Mouse (Mus musculus) forebrain, embryonic 10.5 days (tissue): ENCODE measurements around the gene Sgk1. TPM values are rescaled to one million over a fixed set of nuclear protein-coding genes. Genes with fewer than 3 reads are reported as not detected.
A peak's percentile ranks its signal among the peaks of the same experiment; 100 is the strongest.

ENCODE experiments used
- DNase-seq: peaks from one replicate; pipeline ENCODE4 v3.0.0-alpha.2; 2017; ENCODE audit warnings: low spot score; ENCODE audit errors: extremely low spot score
- H3K27ac ChIP-seq: fragments of 300-500 bp; sonication (generic); 2 replicates; pipeline ENCODE4 v1.5.1; 2016; ENCODE audit warnings: mild to moderate bottlenecking
- H3K27me3 ChIP-seq: fragments of 300-500 bp; sonication (generic); 2 replicates; pipeline ENCODE4 v1.6.1; 2016; ENCODE audit warnings: mild to moderate bottlenecking; ENCODE audit not compliant: poor library complexity, severe bottlenecking
- H3K36me3 ChIP-seq: fragments of 300-500 bp; sonication (generic); replicated peaks from 2 replicates; pipeline ENCODE4 v1.6.1; 2016; ENCODE audit warnings: mild to moderate bottlenecking, moderate library complexity
- H3K4me1 ChIP-seq: fragments of 300-500 bp; sonication (generic); 2 replicates; pipeline ENCODE4 v1.6.1; 2016
- H3K4me3 ChIP-seq: fragments of 300-500 bp; sonication (generic); 2 replicates; pipeline ENCODE4 v1.5.1; 2016; ENCODE audit warnings: mild to moderate bottlenecking, moderate library complexity
- H3K9me3 ChIP-seq: fragments of 300-500 bp; sonication (generic); 2 replicates; pipeline ENCODE4 v1.6.1; 2016; ENCODE audit warnings: mild to moderate bottlenecking, moderate library complexity
- WGBS: fragments of 180-500 bp; shearing (Covaris S2); methylation state at CpG from one replicate; pipeline ENCODE4 v1.1.7; 2016; 5-methylcytosine and 5-hydroxymethylcytosine counted together
- polyA plus RNA-seq: library from polyadenylated mRNA; unstranded; fragments of >200 nt; fragmentation: Nextera tagmentation; extraction: Ambion mirVana; gene quantifications from 2 replicates; pipeline ENCODE4 v1.2.1, GENCODE M21; 2016

The Sgk1 gene
- polyA plus RNA-seq, 1 experiment from 2014 or later = 17.8 TPM

DNA sequence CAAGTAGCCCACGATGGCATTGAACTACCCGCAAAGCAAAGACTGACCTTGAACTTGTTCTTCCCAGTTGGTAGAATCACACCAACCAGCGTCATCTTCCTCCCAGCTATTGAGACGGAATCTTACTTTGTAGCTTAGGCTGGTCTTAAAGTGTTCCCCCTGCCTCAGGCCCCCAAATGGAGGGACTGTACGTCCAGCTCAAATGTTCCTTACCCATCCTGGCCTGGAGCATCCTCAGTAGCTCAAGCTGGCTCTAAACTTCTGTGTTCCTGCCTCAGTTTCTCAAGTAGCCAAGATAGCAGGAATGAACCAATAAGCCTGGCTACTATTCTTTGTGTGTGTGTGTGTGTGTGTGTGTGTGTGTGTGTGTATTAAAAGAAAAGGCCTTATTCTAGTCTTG, 45.0 kb downstream of the Sgk1 start:
- Histone ChIP-seq H3K27me3 (0 out of 2 replicates have a peak, but pooled peaks cover 4% of the 10 kb centered on the region), H3K27ac (no peak overlapping the region), H3K4me1 (peaks cover 22% of the 10 kb centered on the region), H3K9me3 (no peaks in the 10 kb centered on the region), H3K36me3 (no peaks in the 10 kb centered on the region), H3K4me3 (no peak overlapping the region)
- DNase-seq = no peak
- 90% methylated on average over 5 of the region's 5 CpGs for WGBS

GRCm38 (mm10) chr10:21930781-21931380, 48.9 kb downstream of the Sgk1 start:
- Histone ChIP-seq H3K4me1 (no peaks in the 10 kb centered on the region), H3K36me3 (no peaks in the 10 kb centered on the region), H3K9me3 (no peaks in the 10 kb centered on the region), H3K27ac (no peak overlapping the region), H3K4me3 (no peak overlapping the region), H3K27me3 (0 out of 2 replicates have a peak, but pooled peaks cover 3% of the 10 kb centered on the region)
- WGBS = 72% methylated on average over 10 of the region's 10 CpGs
- no peak for DNase-seq

- DNase-seq = no peak
- no peaks in the 10 kb centered on the region; the same call in 1 of the 2 replicates for H3K27me3 ChIP-seq
- H3K4me3 ChIP-seq = no peak overlapping the region
- 87% methylated on average over 3 of the region's 3 CpGs for WGBS
- peaks cover 14% of the 10 kb centered on the region for H3K4me1 ChIP-seq
- no peaks in the 10 kb centered on the region for H3K9me3 ChIP-seq
- H3K36me3 ChIP-seq = no peaks in the 10 kb centered on the region
- H3K27ac ChIP-seq = no peak overlapping the region
These were observed 50.8 kb downstream of the Sgk1 start for GRCm38 (mm10) chr10:21932791-21933190.

DNA sequence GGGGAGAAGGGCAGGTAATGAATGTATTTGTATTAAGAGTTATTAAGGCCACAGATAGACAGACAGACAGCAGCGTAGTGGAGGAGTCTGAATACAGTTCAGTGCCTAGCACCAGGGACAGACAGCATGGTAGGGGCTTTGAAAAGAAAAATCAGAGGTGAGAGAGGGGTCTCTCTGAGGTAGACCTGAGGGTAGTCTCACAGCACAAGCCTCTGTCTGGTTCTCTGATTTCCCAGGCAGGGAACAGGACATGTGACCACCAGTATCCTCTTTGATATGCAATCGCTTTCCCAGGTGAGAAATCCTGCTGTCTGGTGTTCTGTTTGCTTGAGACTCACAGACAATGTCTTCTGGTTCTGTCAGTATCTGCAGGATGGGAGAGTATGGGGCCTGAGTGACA, 52.8 kb downstream of the Sgk1 start:
- Histone ChIP-seq H3K4me3 (no peak overlapping the region), H3K27ac (no peak overlapping the region), H3K9me3 (no peaks in the 10 kb centered on the region), H3K4me1 (peaks cover 14% of the 10 kb centered on the region), H3K36me3 (no peaks in the 10 kb centered on the region), H3K27me3 (no peaks in the 10 kb centered on the region; the same call in 1 of the 2 replicates)
- no peak for DNase-seq
- WGBS = 81% methylated on average over 2 of the region's 2 CpGs

DNA sequence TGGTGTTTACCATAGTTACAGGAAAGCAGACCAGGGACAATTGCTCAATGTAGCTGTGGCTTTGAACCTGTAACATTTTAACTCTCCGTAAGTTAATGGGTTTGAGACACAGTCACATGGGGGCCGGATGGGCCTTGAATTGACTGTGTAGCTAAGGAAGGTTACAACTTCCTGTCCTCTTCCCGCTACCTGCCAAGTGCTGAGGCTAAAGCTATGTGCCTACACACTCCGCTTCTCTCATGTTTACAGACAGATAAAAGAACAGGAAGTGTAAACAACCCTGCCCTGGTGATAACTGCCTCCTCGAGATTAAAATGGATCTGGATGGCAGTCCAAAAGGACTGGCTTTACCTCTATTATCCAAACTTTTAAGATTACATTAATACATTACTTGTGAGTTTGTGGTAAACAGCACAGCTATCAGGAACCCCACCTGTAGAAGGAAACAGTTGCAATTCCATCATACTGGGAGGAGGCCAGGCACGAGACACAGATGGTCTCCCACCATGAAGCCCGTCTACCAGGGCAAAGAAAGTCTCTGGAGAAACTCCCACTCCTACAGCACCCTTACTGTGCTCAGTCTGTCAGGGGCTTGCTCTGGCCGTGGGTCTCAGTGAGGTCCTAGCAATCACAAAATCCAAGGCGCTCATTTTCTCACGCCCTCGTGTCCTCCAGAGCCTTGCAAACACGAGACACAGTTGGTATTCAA, 54.7 kb downstream of the Sgk1 start:
- 52% methylated on average over 12 of the region's 12 CpGs for WGBS
- H3K27ac ChIP-seq = peak overlapping the region; percentile 72
- no peaks in the 10 kb centered on the region; the same call in 1 of the 2 replicates for H3K27me3 ChIP-seq

GRCm38 (mm10) chr10:21937222-21937605, 55.2 kb downstream of the Sgk1 start:
- 12% methylated on average over 9 of the region's 9 CpGs for WGBS
- H3K4me1 ChIP-seq = peaks cover 14% of the 10 kb centered on the region
- H3K4me3 ChIP-seq = peak overlapping the region; percentile 18
- peak; percentile 44 for DNase-seq
- H3K27me3 ChIP-seq = no peaks in the 10 kb centered on the region; the same call in 1 of the 2 replicates
- H3K27ac ChIP-seq = peak overlapping the region; percentile 72; the same call in 1 of the 2 replicates
- no peaks in the 10 kb centered on the region for H3K36me3 ChIP-seq
- no peaks in the 10 kb centered on the region for H3K9me3 ChIP-seq

More for the DNA sequence above, 54.7 kb downstream of the Sgk1 start:
- no peaks in the 10 kb centered on the region for H3K9me3 ChIP-seq
- DNase-seq = no peak
- peaks cover 14% of the 10 kb centered on the region for H3K4me1 ChIP-seq
- no peaks in the 10 kb centered on the region for H3K36me3 ChIP-seq
- H3K4me3 ChIP-seq = peak overlapping the region; percentile 18

- Histone ChIP-seq H3K9me3 (no peaks in the 10 kb centered on the region), H3K4me3 (no peak overlapping the region), H3K27me3 (no peaks in the 10 kb centered on the region; the same call in 1 of the 2 replicates), H3K4me1 (peaks cover 14% of the 10 kb centered on the region), H3K27ac (no peak overlapping the region), H3K36me3 (no peaks in the 10 kb centered on the region)
- no peak for DNase-seq
- 73% methylated on average over 4 of the region's 4 CpGs for WGBS
These were observed 56.2 kb downstream of the Sgk1 start for GRCm38 (mm10) chr10:21938166-21938565.

DNA sequence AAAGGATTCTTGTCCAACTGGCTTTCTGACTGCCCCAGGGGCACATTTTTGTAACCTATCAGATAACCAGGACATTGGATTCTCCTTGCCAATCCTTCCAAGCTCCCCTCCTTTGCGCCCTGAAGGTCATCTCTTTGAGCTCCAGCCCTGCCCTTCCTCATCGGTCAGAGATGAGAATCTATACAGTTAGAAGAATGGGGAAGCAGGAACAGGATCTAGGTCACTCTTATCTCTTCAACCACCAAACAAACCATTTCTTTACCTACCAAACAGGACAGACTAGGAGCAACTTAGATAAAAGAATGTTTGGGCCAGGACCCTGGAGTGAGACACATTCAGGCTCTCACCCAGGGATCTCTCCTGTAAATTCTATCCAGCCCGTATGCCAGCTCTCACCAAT, 59.3 kb downstream of the Sgk1 start:
- H3K9me3 ChIP-seq = no peaks in the 10 kb centered on the region

DNA sequence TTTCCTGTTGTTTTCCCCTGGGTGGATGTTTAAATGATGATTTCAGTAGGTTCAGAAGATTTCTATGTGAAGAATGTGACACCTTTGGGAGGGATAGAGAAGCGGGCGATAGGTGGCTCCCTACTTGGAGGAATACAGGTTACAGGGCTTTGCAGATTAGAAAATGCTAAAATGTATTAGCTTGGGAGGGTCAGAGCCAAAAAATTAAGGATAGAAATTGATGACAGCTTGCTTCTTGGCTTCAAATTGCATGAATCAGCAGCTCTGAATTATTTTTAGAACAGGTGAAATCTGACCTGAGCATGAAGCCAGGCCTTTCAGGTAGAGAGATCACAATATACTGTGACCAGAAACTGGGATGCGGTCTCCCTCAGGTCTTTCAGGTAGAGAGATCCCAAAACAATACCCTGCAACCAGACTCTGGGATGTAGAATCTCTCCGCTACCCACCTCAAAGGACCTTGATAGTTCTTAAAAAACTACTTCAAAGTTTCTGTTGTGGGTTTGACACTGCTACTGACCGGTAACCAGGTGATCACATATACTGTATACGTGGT, 61.2 kb downstream of the Sgk1 start:
- no peak overlapping the region for H3K4me3 ChIP-seq
- no peak overlapping the region for H3K27ac ChIP-seq
- H3K27me3 ChIP-seq = no peaks in the 10 kb centered on the region
- 93% methylated on average over 6 of the region's 6 CpGs for WGBS
- H3K4me1 ChIP-seq = no peaks in the 10 kb centered on the region
- no peaks in the 10 kb centered on the region for H3K36me3 ChIP-seq
- DNase-seq = no peak
- H3K9me3 ChIP-seq = no peaks in the 10 kb centered on the region; the same call in 1 of the 2 replicates

More for the DNA sequence above, 59.3 kb downstream of the Sgk1 start:
- H3K4me3 ChIP-seq = no peak overlapping the region
- no peaks in the 10 kb centered on the region for H3K36me3 ChIP-seq
- no peaks in the 10 kb centered on the region; the same call in 1 of the 2 replicates for H3K27me3 ChIP-seq
- no peak overlapping the region for H3K27ac ChIP-seq
- peaks cover 14% of the 10 kb centered on the region for H3K4me1 ChIP-seq
- DNase-seq = no peak
- WGBS = 77% methylated on average over 3 of the region's 3 CpGs

GRCm38 (mm10) chr10:21945195-21945594, 63.2 kb downstream of the Sgk1 start:
- no peak for DNase-seq
- WGBS = 82% methylated on average over 1 of the region's 1 CpGs

DNA sequence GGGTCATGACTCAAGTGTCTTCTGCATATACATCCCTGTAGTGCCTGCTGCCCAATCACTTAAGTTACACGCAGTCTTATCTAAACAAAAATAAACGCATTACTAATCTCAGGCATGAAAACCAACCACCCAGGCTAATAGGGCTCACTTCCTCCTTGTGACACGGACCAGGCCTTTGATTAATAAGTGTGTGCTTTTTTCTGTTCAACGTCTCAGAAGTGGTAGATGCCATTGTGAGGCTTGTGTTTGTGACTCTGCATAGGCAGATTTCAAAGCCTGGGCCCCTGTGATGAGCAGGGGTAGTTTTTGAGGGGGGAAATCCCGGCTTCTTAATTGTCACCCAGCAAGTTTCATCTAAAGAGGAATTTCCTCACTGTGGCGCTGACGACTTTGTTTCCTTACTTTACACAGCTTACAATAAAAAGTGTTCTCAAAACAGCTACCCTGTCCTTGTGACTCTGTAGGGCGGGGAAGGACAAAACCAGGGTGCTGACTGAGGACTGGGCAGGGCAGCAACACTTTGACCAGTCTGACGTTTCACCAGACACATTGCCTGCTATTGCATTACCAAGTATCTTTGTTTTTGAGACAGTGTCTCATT, 64.9 kb downstream of the Sgk1 start:
- Histone ChIP-seq H3K27ac (no peak overlapping the region), H3K9me3 (no peaks in the 10 kb centered on the region; the same call in 1 of the 2 replicates), H3K4me3 (no peak overlapping the region), H3K4me1 (no peaks in the 10 kb centered on the region), H3K36me3 (no peaks in the 10 kb centered on the region), H3K27me3 (no peaks in the 10 kb centered on the region)
- DNase-seq = no peak
- 84% methylated on average over 9 of the region's 9 CpGs for WGBS

More at GRCm38 (mm10) chr10:21945195-21945594, 63.2 kb downstream of the Sgk1 start:
- Histone ChIP-seq H3K9me3 (no peaks in the 10 kb centered on the region; the same call in 1 of the 2 replicates), H3K36me3 (no peaks in the 10 kb centered on the region), H3K27ac (no peak overlapping the region), H3K27me3 (no peaks in the 10 kb centered on the region), H3K4me3 (no peak overlapping the region), H3K4me1 (no peaks in the 10 kb centered on the region)

DNA sequence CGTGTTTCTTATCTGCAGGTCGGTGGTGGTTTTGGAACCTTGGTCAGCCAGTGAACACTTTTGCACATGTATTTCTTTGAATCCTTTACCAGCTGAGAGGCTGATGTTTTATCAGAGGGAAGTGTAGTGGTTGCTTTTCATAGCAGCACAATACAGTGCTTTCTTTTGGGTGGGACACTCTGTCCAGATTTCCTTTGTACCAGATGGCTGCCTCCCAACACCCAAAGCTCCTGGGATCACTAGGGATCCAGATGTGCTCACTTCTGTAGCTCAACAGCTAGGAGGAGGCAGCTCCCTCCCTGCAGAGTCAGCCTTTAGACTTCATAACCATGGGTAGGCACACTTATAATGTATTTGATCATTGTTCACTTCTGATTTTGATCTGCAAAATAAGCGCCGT, 70.5 kb downstream of the Sgk1 start:
- no peaks in the 10 kb centered on the region for H3K27me3 ChIP-seq
- 89% methylated on average over 4 of the region's 4 CpGs for WGBS
- no peak for DNase-seq
- no peak overlapping the region for H3K4me3 ChIP-seq
- H3K27ac ChIP-seq = no peak overlapping the region
- H3K9me3 ChIP-seq = no peaks in the 10 kb centered on the region; the same call in 1 of the 2 replicates
- no peaks in the 10 kb centered on the region for H3K36me3 ChIP-seq
- H3K4me1 ChIP-seq = no peaks in the 10 kb centered on the region
